Mouse (Mus musculus): Measurements from ENCODE around the gene Extl1.
"Not testable (repeated sequence)": the region's sequence is repeated elsewhere in the genome, so short reads cannot be mapped to it uniquely, and the experiment has no call there.

Extl1 gene

GRCm38 (mm10) chr4:134351329-134352260 lies 32.1 kb downstream of the Extl1 start:
- no peak for DNase-seq (ENCODE audit: low read depth)

GRCm38 (mm10) chr4:134350641-134351040 lies 33.0 kb downstream of the Extl1 start:
- no peak for DNase-seq (ENCODE audit: low read depth)

DNA sequence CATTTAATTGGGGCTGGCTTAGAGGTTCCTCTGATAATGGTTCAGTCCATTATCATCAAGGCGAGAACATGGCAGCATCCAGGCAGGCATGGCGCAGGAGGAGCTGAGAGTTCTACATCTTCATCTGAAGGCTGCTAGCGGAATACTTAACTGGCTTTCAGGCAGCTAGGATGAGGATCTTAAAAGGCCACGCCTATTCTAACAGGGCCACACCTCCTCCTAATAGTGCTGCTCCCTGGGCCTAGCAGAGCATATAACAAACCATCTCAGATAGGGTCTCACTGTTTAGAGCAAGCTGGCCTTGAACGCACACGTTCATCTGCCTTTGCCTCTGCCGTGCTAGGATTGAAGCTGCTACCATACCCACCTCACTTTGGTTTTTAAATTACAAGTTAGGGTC lies 33.8 kb downstream of the Extl1 start:
- no peak for DNase-seq (ENCODE audit: low read depth)

DNA sequence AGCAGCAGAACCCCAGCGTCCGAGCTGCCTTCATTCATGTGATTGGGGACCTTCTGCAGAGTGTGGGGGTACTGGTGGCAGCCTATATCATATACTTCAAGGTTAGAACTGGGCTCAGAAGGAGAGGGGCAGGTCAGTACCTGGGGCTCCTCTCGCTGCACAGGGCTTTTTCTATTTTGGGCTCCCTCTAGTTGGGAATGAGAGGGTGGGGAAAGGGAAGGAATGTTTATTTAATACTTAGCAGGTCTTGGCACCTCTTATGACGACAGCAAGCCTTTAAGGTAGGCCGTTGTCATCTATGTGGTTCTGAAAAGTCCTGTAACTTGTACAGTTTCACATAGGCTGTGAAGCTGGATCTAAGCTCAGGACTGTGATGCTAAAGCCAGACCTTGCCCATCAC lies 35.1 kb downstream of the Extl1 start:
- DNase-seq (ENCODE audit: low read depth): no peak

GRCm38 (mm10) chr4:134348078-134348477 lies 35.6 kb downstream of the Extl1 start:
- DNase-seq (ENCODE audit: low read depth): no peak

- no peak for DNase-seq (ENCODE audit: low read depth)
Measured at GRCm38 (mm10) chr4:134345802-134346201, 37.8 kb downstream of the Extl1 start.

DNA sequence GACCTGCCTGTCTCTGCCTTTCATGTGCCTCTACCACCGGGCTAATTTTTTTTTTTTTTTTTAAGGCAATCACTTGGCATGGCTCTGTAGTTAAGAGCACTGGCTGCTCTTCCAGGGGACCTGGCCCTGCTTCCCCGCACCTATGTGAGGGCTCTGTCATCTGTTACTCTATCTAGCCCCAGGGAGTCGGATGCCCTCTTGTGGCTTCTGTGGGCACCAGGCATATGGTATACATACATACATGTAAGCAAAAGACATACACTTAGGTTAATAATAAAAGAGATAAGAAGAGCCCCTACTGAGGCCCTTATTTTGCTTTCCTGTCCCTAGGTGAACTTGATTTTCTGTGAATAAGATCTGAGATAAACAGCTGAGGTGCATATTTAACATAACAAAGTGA lies 39.0 kb downstream of the Extl1 start:
- no peak for DNase-seq (ENCODE audit: low read depth)

DNA sequence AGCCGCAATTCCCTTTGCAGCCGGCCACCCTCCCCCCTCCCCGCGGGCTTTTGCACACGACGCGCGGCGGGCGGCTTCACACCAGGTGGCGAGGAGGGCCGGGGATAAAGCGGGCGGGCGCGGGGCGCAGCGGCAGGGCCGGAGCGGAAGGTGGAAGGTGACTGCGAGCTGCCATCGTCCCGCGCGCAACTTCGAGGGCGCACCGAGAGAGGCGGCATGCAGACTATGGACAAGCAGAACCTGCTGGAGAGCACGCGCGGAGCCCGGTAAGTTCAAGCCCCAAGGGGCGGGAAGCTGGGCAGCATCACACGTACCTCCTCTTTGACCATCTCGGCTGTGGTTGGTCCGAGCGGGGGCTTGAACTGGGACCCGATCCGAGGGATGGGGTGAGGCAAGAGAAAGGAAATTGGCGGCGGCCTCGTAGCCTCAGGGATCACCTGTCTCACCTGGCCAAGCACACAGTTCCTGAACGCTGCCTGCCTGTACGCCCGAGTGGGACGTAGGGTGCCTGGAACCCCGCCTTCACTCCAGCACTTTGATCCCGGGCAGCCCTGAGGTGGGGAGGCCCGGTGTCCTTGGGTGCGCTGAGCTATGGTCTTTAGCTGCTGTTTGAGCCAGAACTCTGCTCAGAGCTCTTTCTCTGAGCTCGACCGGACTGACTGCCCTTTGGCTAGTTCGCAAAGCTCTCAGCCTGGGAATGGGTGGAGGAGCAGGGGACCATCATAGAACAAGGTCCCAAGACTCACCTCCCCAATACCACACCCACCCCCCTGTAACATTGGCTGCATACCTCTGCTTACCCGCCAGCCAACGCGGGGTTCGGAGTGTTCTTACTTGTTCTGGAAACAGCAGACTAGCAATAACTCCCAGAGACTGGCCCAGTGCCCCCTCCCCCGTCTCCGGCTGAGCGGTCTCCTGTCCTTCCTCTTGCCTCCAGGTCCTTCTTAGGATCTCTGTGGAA lies 40.3 kb downstream of the Extl1 start, which contains the start of gene Slc30a2:
Gene Slc30a2, plus strand, starts transcription at position 111 of the 961 bp plus-strand sequence.
- DNase-seq (ENCODE audit: low read depth): no peak

DNA sequence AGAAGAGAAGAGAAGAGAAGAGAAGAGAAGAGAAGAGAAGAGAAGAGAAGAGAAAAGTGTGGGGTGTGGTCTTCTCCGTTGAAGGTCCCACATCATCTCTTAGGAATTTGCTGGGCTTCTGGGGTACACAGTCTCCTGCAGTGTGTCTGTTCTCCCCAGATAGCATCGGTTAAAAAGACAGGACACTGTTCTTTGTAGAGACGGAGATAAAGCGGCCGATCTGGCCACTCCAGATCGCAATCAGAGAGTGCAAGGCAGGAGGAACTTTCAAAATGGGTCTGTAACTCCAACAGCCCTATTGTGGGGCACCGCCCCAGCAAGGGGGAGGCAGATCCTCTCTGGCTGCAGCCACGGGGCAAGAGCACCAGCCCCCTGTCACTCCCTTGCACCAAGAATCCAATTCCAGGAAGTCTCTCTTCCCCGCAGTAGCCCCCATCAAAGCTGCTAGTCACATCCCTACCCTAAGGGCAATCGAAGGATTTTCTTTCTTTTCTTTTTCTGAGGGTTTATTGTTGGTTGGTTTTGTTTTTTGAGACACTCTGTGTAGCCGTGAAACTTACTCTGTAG lies 41.4 kb downstream of the Extl1 start:
- no peak for DNase-seq (ENCODE audit: low read depth)

GRCm38 (mm10) chr4:134341231-134341630 lies 42.4 kb downstream of the Extl1 start:
- DNase-seq (ENCODE audit: low read depth): not testable (repeated sequence)

- no peak for DNase-seq (ENCODE audit: low read depth)
Measured at GRCm38 (mm10) chr4:134330281-134330680, 53.4 kb downstream of the Extl1 start.

DNA sequence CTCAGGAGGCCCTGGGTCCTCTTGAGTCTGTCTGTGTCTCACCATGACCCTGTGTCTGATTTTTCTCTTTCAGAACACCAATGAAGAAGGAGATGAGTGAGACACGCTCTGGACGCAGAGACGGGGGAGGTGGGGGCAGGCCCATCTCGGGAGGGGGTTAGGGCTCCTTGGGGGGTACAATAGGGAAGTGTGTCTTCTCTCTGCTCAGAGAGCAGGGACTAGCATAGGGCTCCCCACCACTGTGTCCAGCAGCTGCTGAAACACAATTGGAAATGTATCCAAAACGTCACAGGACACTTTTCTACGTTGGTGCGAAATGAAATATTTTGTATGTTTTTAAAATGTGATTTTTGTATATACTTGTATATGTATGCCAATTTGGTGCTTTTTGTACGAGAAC lies 54.8 kb downstream of the Extl1 start:
- DNase-seq (ENCODE audit: low read depth): no peak

- DNase-seq (ENCODE audit: low read depth): no peak
Measured at GRCm38 (mm10) chr4:134328151-134328550, 55.5 kb downstream of the Extl1 start.

- DNase-seq (ENCODE audit: low read depth): no peak
Measured at GRCm38 (mm10) chr4:134326859-134327530, 56.7 kb downstream of the Extl1 start.

DNA sequence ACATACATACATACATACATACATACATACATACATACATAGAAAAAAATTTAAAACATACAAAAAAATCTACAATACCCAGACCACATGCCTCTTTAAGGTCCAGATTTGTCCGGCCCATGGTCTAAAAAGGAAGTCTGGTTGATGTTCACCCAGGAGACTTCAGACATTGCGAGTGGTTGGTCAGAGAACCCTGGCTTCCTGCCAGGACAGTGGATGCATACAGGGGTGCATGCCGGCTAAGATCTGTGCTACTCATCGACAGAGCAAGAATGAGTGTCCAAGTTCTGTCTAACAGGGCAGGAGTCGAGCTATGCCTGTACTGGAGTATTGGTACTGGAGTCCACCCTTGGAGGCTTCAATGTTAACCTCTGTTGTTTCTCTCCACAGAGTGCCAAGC lies 59.0 kb downstream of the Extl1 start:
- DNase-seq (ENCODE audit: low read depth): no peak

DNA sequence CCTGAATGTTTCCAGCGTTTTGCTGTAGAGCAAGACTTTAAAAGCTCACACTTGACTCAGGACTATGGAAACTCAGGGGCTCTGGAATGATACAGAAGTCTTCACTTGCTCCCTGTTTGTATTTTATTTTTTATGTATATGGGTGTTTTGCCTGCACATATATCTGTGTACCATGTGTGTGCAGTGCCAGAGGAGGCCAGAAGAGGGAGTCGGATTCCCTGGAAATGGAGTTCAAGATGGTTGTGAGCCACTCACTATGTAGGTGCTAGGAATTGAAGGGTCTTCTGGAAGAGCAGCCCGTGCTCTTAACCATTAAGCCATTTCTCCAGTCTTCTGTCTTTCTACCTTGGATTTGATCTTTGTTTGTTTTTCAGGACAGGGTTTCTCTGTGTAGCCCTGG lies 62.1 kb downstream of the Extl1 start:
- DNase-seq (ENCODE audit: low read depth): no peak

DNA sequence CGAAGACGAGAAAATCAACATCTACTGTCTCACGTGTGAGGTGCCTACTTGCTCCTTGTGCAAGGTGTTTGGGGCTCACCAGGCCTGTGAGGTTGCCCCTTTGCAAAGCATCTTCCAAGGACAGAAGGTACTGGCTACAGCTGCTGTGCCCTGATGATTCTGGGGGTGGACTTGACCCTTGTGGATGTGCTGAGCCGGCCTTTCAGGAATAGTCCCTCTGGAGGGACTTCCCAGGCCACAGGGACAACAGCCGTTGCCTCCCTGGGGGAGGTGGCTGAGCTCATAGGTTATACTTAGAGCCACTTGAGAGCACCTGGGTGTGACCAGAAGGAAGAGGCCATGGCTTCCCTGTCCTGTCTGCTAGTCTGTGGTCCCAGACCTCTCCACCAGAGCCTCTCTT lies 64.0 kb downstream of the Extl1 start:
- DNase-seq (ENCODE audit: low read depth): no peak

GRCm38 (mm10) chr4:134319074-134319473 lies 64.6 kb downstream of the Extl1 start:
- no peak for DNase-seq (ENCODE audit: low read depth)

GRCm38 (mm10) chr4:134316390-134316789 lies 67.3 kb downstream of the Extl1 start:
- no peak for DNase-seq (ENCODE audit: low read depth)

GRCm38 (mm10) chr4:134315470-134315869 lies 68.2 kb downstream of the Extl1 start:
- no peak for DNase-seq (ENCODE audit: low read depth)

GRCm38 (mm10) chr4:134314876-134315275 lies 68.8 kb downstream of the Extl1 start, which contains the start of gene Trim63:
Gene Trim63 (plus strand): TSS chr4:134315120.
- no peak for DNase-seq (ENCODE audit: low read depth)
